Mouse (Mus musculus) right cerebral cortex, postnatal 25 days (tissue): Measurements from ENCODE around the gene Has1.
"Not testable (repeated sequence)": the region's sequence is repeated elsewhere in the genome, so short reads cannot be mapped to it uniquely, and the experiment has no call there.

ENCODE experiments used
- DNase-seq: peaks from one replicate; pipeline ENCODE4 v3.0.0; 2022

The Has1 gene

DNA sequence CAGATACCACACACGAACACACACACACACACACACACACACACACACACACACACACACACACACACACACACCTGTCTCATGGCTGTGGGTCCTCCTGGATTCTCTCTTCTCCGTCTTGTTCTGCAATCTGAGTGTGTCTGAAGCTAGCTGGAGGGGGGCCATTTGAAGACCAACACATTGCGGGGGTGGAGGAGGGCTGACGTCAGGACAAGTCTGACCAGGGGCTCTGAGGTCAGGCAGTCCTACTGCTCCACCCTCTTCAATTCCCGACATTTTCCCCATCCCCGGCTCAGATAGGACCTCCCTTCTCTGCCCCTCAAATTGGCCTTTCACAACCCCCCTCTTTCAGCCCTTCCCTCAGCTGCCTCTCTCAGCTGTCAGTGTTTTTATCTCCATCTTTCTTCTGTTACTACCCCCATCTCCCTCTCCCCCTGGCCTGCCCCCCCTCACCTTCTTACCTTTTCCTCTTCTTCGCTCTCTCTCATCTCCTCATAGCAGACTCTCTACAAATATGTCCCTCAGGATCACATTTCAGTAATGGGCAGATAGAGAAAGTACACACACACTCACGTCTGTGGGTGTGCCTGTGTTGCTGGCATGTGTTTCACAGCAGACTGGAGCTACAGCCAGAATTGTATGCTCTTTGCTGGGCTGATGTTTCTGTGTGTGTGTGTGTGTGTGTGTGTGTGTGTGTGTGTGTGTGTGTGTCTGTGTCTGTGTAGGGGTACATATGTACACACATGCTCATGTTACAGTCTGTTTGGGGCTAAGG is at the start of gene Has1:
TSS of gene Has1 (minus strand) at position 142 of the 775 bp plus-strand sequence.
- DNase-seq = no peak

DNA sequence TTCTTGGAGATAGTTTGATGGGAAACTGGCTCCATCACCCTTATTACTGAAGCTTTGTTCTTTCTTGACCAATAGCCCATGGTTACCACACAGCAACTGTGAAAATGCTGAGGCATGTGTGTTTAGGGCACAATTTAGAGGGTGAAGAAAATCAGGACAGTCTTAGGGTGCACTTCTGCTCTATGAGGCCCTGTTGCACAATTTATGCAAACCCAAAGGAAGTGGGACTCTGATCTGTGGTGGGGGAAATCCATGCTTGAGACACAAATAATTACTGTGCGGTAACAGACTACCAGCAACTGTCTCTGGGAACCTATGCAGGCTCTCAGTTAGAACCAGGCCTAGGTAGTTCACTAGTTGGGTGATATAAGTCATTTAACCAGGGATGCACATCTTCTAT is 45.8 kb upstream of the Has1 start:
- no peak for DNase-seq

DNA sequence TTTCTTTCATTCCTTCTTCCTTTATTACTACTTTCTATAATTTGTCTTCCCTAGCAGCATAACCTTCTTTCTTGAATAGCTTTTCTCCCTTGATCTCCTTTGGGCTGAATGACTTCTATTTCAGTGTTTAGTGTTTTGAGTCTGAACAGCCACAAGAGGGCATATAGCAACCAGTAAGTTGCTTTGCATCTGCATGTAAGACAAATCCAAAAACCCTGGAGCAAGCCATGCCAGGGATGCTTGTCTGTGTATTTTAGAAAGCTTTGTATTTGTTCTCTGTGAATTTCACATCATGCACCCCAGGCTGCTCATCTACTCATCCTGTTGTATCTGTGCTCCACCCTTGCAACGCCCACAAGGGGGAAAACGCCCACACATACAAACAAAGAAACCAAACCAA is 44.3 kb upstream of the Has1 start:
- DNase-seq = no peak

- DNase-seq = peak; percentile 8
Observed at GRCm38 (mm10) chr17:17896039-17896438, 41.0 kb upstream of the Has1 start.

GRCm38 (mm10) chr17:17889732-17890425 is 34.9 kb upstream of the Has1 start:
- DNase-seq = no peak

GRCm38 (mm10) chr17:17887774-17888248 is 32.8 kb upstream of the Has1 start, which contains the start of the genes Fpr2 and Fpr3:
Gene Fpr2 (plus strand): TSS chr17:17887824.
Gene Fpr3 (plus strand): TSS chr17:17887852.
- DNase-seq = no peak

GRCm38 (mm10) chr17:17883840-17884239 is 28.8 kb upstream of the Has1 start, which contains the start of gene Fpr1:
Gene Fpr1 (minus strand): TSS chr17:17883940.
- DNase-seq = no peak

GRCm38 (mm10) chr17:17882672-17883071 is 27.7 kb upstream of the Has1 start:
- no peak for DNase-seq

DNA sequence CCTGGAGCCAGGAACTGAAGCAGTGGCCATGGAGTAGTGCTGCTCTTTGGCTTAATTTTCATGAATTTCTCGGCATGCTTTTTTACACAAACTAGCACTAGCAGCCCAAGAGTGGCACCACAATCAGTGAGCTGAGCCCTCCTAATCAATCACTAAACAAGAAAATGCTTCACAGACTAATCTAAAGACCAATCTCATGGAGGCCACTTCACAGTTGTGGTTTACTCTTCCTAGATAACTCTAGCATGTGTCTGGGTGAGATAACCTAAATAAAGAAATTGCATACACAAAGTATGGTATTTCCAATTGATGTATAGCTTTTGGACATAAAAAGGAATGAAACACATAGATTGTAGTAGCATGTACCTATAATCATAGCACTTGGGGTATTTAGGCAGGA is 24.3 kb upstream of the Has1 start:
- DNase-seq = no peak

DNA sequence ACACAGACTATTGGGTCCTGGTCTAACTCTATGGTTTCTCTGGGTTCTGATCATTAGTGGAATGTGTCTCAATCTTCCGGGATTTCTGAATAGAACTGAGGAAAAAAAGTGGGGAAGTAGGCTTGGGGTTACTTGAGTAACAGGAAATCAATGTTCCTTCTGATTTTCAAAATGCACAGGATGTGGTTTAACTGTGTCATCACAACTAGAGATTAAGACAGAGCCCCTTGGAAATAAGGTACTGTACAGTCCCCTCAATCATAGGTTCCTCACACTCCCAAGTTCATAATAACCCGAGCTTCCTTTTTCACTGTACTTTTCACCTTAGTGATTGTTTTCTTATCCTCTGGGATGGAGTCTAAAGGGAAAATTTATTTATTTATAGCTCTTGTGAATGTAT is 16.7 kb upstream of the Has1 start:
- no peak for DNase-seq

GRCm38 (mm10) chr17:17870892-17871550 is 16.0 kb upstream of the Has1 start:
- no peak for DNase-seq

GRCm38 (mm10) chr17:17866801-17867469 is 11.9 kb upstream of the Has1 start:
- DNase-seq = no peak

GRCm38 (mm10) chr17:17865168-17865567 is 10.2 kb upstream of the Has1 start:
- DNase-seq = no peak

- no peak for DNase-seq
Observed at GRCm38 (mm10) chr17:17862360-17862759, 7.4 kb upstream of the Has1 start.

- DNase-seq = no peak
Observed at GRCm38 (mm10) chr17:17860110-17860509, 5.1 kb upstream of the Has1 start.

- no peak for DNase-seq
Observed at GRCm38 (mm10) chr17:17857446-17857845, 2.4 kb upstream of the Has1 start.

- DNase-seq = no peak
Observed at GRCm38 (mm10) chr17:17856612-17857011, 1.6 kb upstream of the Has1 start.

GRCm38 (mm10) chr17:17849906-17850712 is 4.9 kb downstream of the Has1 start:
- no peak for DNase-seq

DNA sequence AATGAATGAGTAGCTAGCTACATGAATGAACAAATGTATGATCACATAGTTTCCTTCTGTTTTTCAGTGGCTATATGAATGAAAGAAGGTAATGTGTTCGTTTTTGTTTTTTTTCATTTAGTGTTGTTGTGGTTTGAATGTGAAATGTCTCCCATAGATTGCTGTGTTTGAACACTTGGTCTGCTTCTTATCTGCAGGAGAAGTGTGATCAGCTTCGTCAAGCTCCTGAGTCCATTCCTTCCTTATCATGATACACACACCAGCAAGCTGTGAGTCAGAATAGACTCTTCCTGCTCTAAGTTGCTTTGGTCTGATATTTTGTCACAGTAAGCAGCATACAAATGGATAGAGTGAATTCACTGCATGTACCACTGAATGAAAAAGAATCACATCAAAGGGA is 6.0 kb downstream of the Has1 start:
- no peak for DNase-seq

DNA sequence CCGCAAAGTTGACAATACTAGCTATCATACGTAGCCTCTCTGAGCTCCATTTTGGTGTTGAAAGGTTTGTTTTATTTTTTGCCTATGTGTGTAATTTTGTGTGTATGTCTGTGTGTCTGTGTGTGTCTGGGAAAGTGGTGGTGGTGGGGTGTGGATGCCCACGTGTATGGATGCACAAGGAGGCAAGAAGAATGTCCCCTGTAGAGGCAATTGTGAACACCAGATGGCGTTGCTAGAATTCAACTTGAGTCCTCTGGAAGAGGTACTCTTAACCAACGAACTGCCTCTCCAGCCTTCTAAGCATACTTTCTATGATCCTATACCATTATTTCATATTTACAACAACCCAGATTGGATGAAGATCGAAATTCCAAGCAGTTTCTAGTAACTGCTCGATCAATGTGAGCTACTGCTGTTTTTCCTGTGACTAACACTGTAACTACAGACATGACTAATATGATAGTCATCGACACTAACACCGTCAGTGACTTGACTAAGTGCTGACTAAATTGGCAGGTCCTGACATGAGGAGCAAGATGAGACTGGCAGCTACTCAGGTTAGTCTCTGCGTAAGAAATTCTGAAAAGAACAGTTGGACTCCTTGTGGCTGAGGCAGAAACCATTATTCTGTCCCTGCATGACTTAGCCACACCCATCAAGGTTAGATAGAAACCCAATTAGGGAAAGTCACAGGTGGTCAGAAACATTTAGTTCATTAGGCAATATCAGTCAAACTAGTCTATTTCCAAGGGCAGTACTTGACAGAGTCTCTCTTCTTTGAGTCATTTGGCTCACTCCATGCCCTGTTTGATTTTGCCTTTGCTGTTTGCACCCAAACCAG is 9.6 kb downstream of the Has1 start:
- no peak for DNase-seq

DNA sequence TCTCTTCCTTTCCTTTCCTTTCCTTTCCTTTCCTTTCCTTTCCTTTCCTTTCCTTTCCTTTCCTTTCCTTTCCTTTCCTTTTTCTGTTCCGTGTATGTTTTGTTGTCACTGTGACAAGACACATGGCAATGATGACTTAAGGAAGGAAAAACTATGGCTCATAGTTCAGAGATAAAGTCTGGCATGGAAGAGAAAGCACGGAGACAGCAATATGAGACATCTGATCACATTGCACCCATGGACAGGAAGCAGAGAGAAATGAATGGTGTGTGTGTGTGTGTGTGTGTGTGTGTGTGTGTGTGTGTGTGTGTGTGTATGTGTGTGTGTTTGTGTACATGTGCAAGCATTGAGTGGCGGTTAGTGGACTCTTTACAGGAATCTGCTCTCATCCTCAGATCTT is 10.4 kb downstream of the Has1 start:
- not testable (repeated sequence) for DNase-seq
